Comparison of ENCODE assay signal across 13 mouse cellular contexts in genomic region chr4:118061809-118062463, GRCm38 (mm10).
DNase-seq lines count a peak whose midpoint lies in the region; ATAC-seq and TF ChIP-seq lines count a peak whose summit lies in the region.
"Had no signal": no experiment of that assay in that cellular context is flagged by ENCODE, and none has a peak within 500 bp of the region (broad histone marks: within the 10 kb centered on the region; RNA-seq: fewer than 3 reads in every experiment).

No protein-coding gene starts in this region.

- H3K36me3 ChIP-seq in forebrain, embryonic 10.5 days (replicated peaks) = no peaks in the 10 kb centered on the region
- H3K36me3 ChIP-seq in forebrain, embryonic 11.5 days (ENCODE audit: control insufficient read depth, insufficient read depth, low read length) = no peaks in the 10 kb centered on the region
- H3K36me3 ChIP-seq in lung, embryonic 16.5 days (ENCODE audit: control insufficient read depth, insufficient read depth, low read length) = no peaks in the 10 kb centered on the region
- no peaks in the 10 kb centered on the region for H3K36me3 ChIP-seq in stomach, postnatal 0 days (ENCODE audit: control insufficient read depth, insufficient read depth, low read length)
- H3K36me3 ChIP-seq: forebrain, embryonic 15.5 days had no signal

- TF ChIP-seq CTCF in lung, adult 2 months (IDR thresholded peaks at IDR 0.05; ENCODE audit: insufficient read depth, low read length) = no peak
- TF ChIP-seq CTCF in stomach, postnatal 0 days (IDR thresholded peaks at IDR 0.05; ENCODE audit: low read depth) = no peak

- H3K9me3 ChIP-seq in forebrain, embryonic 10.5 days = no peaks in the 10 kb centered on the region
- H3K9me3 ChIP-seq in forebrain, embryonic 11.5 days (ENCODE audit: control insufficient read depth, low read length) = no peaks in the 10 kb centered on the region
- no peaks in the 10 kb centered on the region for H3K9me3 ChIP-seq in lung, embryonic 16.5 days (ENCODE audit: control insufficient read depth, low read length)
- H3K9me3 ChIP-seq in stomach, postnatal 0 days (ENCODE audit: control insufficient read depth, low read length) = no peaks in the 10 kb centered on the region
- H3K9me3 ChIP-seq: forebrain, embryonic 15.5 days had no signal

- ATAC-seq in forebrain, embryonic 11.5 days (replicated peaks; ENCODE audit: low FRiP score) = no peak
- ATAC-seq in lung, embryonic 16.5 days (ENCODE audit: low read depth) = no peak
- no peak for ATAC-seq in stomach, postnatal 0 days (ENCODE audit: low FRiP score, low TSS enrichment)
- ATAC-seq: CD4-positive, CD25-positive, alpha-beta regulatory T cell, adult 4 months; forebrain, embryonic 15.5 days had no signal

- no peak overlapping the region for H3K4me2 ChIP-seq in forebrain, embryonic 11.5 days (ENCODE audit: low read depth, low read length, severe bottlenecking)
- no peak overlapping the region for H3K4me2 ChIP-seq in lung, embryonic 16.5 days (ENCODE audit: low read depth, low read length)
- H3K4me2 ChIP-seq in stomach, postnatal 0 days (replicated peaks; ENCODE audit: low read depth) = no peak overlapping the region
- H3K4me2 ChIP-seq: forebrain, embryonic 15.5 days had no signal

- no peak for TF ChIP-seq EP300 in stomach, postnatal 0 days (optimal IDR thresholded peaks at IDR 0.05)

- no peak for DNase-seq in forebrain, embryonic 10.5 days (ENCODE audit: extremely low spot score, low spot score)
- no peak for DNase-seq in forebrain, embryonic 11.5 days (ENCODE audit: low spot score)
- DNase-seq in lung, adult 2 months = no peak
- DNase-seq in stomach, postnatal 0 days (ENCODE audit: low spot score) = no peak
- no peak for DNase-seq in left cerebral cortex, postnatal 36 days (ENCODE audit: low spot score in 2 of 2)
- no peak for DNase-seq in retina, postnatal 1 day
- DNase-seq: embryo, embryonic 11 days; kidney, adult 18-20 months; midbrain, embryonic 14.5 days had no signal

- WGBS in forebrain, embryonic 10.5 days = 66% methylated on average over 9 of the region's 9 CpGs
- 61% methylated on average over 9 of the region's 9 CpGs for WGBS in forebrain, embryonic 11.5 days
- 37% methylated on average over 9 of the region's 9 CpGs for WGBS in lung, embryonic 16.5 days
- WGBS in lung, adult 2 months = 40% methylated on average over 9 of the region's 9 CpGs
- 45% methylated on average over 9 of the region's 9 CpGs for WGBS in stomach, postnatal 0 days

- H3K27ac ChIP-seq in forebrain, embryonic 10.5 days = 0 out of 2 replicates have a peak overlapping the region, but pooled peaks have one; percentile 44
- no peak overlapping the region for H3K27ac ChIP-seq in forebrain, embryonic 11.5 days (ENCODE audit: low read depth, low read length)
- H3K27ac ChIP-seq in lung, embryonic 16.5 days (ENCODE audit: low read length) = peak overlapping the region; percentile 62; the same call in 1 of the 2 replicates
- H3K27ac ChIP-seq in brown adipose tissue, adult 24 weeks (replicated peaks; ENCODE audit: low read depth, low read length) = peak overlapping the region; percentile 43
- peak overlapping the region; percentile 76 for H3K27ac ChIP-seq in stomach, postnatal 0 days (replicated peaks)
- H3K27ac ChIP-seq: forebrain, embryonic 15.5 days had no signal

- peaks cover 33% of the 10 kb centered on the region for H3K4me1 ChIP-seq in forebrain, embryonic 10.5 days
- H3K4me1 ChIP-seq in forebrain, embryonic 11.5 days (replicated peaks; ENCODE audit: control insufficient read depth, insufficient read depth, low read length) = no peaks in the 10 kb centered on the region
- peaks cover 34% of the 10 kb centered on the region for H3K4me1 ChIP-seq in lung, embryonic 16.5 days (replicated peaks; ENCODE audit: control insufficient read depth, insufficient read depth, low read length)
- H3K4me1 ChIP-seq in lung, adult 2 months (ENCODE audit: control insufficient read depth, insufficient read depth, low read length) = peaks cover 11% of the 10 kb centered on the region
- peaks cover 30% of the 10 kb centered on the region for H3K4me1 ChIP-seq in brown adipose tissue, adult 24 weeks (ENCODE audit: control insufficient read depth, insufficient read depth, insufficient read length, low read length)
- peaks cover 8% of the 10 kb centered on the region; the same call in 1 of the 2 replicates for H3K4me1 ChIP-seq in stomach, postnatal 0 days (replicated peaks; ENCODE audit: control insufficient read depth, insufficient read depth)
- H3K4me1 ChIP-seq: forebrain, embryonic 15.5 days had no signal

- H3K9ac ChIP-seq in forebrain, embryonic 11.5 days (ENCODE audit: low read length) = no peak overlapping the region
- no peak overlapping the region for H3K9ac ChIP-seq in lung, embryonic 16.5 days (ENCODE audit: low read length)
- no peak overlapping the region for H3K9ac ChIP-seq in stomach, postnatal 0 days (ENCODE audit: low read length)
- H3K9ac ChIP-seq: forebrain, embryonic 15.5 days had no signal

- intact Hi-C loops in left cerebral cortex, postnatal 36 days (cut with DNase I) = loop anchor here (5.0 to 10.0 kb wide), 2 partner anchors 77 to 135 kb away; partner anchors contain the start of gene Artn

- no peaks in the 10 kb centered on the region for H3K27me3 ChIP-seq in forebrain, embryonic 10.5 days (ENCODE audit: poor library complexity, severe bottlenecking)
- no peaks in the 10 kb centered on the region for H3K27me3 ChIP-seq in forebrain, embryonic 11.5 days (ENCODE audit: control insufficient read depth, insufficient read depth, low read length)
- H3K27me3 ChIP-seq in lung, embryonic 16.5 days (ENCODE audit: control insufficient read depth, insufficient read depth, low read depth, low read length) = no peaks in the 10 kb centered on the region
- H3K27me3 ChIP-seq in stomach, postnatal 0 days (ENCODE audit: control insufficient read depth, insufficient read depth, low read length) = no peaks in the 10 kb centered on the region
- H3K27me3 ChIP-seq: forebrain, embryonic 15.5 days had no signal

- H3K4me3 ChIP-seq in forebrain, embryonic 10.5 days = no peak overlapping the region
- no peak overlapping the region for H3K4me3 ChIP-seq in forebrain, embryonic 11.5 days (ENCODE audit: low read depth, low read length)
- H3K4me3 ChIP-seq in lung, embryonic 16.5 days (ENCODE audit: low read length) = no peak overlapping the region
- H3K4me3 ChIP-seq in lung, adult 2 months (replicated peaks; ENCODE audit: extremely low read depth, low read depth, low read length) = no peak overlapping the region
- H3K4me3 ChIP-seq in brown adipose tissue, adult 24 weeks (ENCODE audit: insufficient read depth, low read depth, low read length) = no peak overlapping the region
- H3K4me3 ChIP-seq in stomach, postnatal 0 days (ENCODE audit: low read depth, low read length) = no peak overlapping the region
- H3K4me3 ChIP-seq: forebrain, embryonic 15.5 days had no signal

- TF ChIP-seq POLR2A in lung, adult 2 months (IDR thresholded peaks at IDR 0.05; ENCODE audit: borderline replicate concordance, extremely low read depth, low read depth, low read length) = no peak
